Mouse (Mus musculus) ES-CJ7 (cell line): ENCODE results near the gene Scai.
"Not testable (repeated sequence)": the region's sequence is repeated elsewhere in the genome, so short reads cannot be mapped to it uniquely, and the experiment has no call there.

Source experiments
- DNase-seq: peaks from one replicate; pipeline ENCODE4 v3.0.0; 2011; ENCODE audit warnings: low read depth, low spot score

Scai gene

DNA sequence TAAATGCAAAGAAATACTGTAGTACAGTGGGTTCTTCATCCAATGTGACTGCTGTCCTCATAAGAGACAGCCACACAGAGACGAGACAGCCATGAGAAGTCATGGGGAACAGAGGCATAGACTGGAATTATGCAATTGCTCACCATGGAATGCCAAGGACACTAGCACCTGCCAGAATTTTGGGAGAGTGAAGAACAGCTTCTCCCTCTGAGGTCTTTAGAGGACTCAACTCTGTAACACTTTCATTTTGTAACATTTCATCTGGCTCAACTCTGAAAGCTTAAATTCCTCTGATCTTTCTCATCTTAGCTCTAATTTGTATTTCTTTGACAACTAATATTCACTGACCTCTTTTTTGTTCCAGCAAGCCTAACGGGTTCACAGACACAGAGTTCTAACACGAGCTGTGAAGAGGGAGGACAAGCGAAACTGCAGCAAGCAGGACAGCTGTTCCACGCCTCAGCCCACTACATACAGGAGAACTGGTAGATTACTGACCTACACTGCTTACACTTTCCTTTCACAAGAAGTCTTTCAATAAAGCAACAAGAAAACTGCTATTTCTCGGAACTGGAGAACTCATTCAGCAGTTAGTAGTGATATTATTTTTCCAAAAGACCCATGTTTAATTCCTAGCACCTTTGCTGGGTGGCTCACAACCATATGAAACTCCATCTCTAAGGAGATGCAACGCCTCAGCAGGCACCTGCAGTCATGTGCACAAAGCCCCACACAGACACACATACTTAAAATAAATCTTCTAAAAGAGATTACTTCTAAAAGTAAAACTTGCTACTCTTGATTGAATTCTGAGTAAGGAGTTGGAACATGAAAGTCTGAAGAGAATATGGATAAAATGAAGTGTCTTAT is 49.7 kb downstream of the Scai start:
- DNase-seq = no peak

DNA sequence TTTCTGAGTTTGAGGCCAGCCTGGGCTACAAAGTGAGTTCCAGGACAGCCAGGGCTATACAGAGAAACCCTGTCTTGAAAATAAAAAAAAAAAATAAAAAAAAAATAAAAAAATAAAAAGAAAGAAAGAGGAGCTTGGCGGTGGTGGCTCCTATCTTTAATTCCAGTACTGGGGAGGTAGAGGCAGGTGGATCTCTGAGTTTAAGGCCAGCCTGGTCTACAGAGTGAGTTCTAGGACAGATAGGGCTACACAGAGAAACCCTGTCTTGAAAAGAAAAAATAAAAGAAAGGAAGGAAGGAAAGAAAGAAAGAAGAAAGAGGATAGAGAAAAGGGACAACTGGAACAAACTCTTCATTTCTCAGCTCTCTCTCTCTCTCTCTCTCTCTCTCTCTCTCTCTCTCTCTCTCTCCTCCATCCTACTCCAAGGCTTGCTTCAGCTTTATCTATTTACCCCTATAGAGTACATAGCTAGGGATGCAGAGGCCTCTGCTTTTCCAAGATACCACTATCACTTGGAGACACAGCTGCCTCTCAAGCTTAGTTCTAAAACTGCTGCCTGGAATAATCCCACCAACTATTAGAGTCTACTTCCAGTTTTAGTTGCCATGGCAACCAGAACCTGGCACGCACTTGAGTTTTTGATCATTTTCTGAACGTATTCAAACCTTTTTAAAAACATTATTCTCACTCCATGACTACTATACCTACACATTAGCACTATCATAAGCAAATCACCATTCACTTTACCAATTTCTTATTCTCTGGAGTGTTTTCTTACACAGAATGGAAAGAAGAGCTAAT is 60.8 kb downstream of the Scai start:
- no peak for DNase-seq

- DNase-seq = no peak
Observed at GRCm38 (mm10) chr2:39124167-39124566, 66.4 kb downstream of the Scai start.

DNA sequence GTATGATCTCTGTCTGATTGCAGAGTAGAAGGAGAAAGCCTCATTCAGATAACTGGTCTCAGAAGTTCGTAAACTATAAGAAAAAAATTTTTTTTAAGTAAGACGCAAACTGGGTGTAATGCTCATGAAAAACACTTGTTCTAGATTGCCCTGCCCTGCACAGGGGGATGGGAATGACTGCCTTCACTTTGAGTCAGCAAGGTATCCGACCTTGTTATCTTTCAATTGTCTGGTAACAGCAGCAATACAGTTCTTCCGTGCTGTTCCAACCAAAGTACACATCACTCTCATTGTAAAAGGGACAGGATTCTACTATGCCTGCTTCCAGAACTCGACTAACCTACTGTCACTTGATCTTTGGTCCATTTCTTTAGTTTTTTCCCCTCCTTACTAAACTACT is 69.4 kb downstream of the Scai start:
- no peak for DNase-seq

GRCm38 (mm10) chr2:39116583-39116982 is 74.0 kb downstream of the Scai start:
- DNase-seq = no peak

DNA sequence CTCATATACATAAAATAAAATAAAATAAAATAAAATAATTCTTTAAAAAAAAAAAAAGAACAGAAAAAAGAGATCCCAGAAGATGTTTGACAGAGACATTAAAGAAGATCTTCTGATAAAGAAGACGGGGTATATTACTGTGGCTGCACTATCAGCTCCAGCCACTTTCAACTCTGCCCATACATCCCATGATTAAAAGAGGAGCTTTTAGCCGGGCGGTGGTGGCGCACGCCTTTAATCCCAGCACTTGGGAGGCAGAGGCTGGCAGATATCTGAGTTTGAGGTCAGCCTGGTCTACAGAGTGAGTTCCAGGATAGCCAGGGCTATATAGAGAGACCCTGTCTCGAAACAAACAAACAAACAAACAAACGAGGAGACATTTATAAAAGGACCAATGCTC is 76.4 kb downstream of the Scai start:
- DNase-seq = no peak

DNA sequence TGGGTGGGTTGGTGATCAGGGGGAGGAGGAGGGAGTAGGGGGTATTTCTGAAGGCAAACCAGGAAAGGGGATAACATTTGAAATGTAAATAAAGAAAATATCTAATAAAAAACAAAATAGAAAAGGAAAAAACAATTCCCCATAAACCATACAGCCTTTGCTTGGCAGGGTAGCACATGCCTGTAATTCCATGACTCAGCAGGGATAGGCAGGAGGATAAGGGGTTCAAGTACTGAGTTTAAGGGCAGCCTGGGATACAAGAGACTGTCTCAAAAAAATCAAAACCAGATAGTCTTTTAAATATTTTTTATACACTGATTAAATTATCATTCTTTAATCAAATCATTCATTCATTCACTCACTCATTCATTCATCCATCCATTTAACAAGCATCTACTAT is 80.0 kb downstream of the Scai start:
- DNase-seq = no peak

DNA sequence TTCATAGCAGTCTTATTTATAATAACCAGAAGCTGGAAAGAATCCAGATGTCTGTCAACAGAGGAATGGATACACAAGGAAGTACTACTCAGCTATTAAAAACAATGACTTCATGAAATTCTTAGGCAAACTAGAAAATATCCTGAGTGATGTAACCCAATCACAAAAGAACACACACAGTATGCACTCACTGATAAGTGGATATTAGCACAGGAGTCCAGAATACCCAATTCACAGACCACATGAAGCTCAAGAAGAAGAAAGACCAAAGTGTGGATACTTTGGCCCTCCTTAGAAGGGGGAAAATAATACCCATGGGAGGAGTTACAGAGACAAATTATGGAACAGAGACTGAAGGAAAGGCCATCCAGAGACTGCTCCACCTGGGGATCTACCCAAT is 80.8 kb downstream of the Scai start:
- DNase-seq = not testable (repeated sequence)

GRCm38 (mm10) chr2:39099951-39100350 is 90.6 kb downstream of the Scai start:
- not testable (repeated sequence) for DNase-seq

DNA sequence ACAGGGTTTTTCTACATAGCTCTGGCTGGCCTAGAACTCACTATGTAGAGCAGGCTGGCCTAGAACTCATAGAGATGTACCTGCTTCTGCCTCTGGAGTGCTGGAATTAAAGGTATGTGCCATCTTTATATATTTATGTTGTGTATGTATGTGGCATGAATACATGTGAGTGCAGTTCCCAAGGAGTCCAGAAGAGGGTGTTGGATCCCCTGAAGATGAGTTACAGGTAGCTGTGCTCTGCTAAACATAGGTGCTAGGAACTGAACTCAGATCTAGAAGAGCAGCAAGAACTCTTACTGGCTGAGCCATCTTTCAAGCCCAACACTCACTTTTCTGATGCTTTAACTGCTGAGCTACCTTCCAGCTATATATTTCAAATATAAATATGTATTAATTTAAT is 92.5 kb downstream of the Scai start:
- peak; percentile 67 for DNase-seq

DNA sequence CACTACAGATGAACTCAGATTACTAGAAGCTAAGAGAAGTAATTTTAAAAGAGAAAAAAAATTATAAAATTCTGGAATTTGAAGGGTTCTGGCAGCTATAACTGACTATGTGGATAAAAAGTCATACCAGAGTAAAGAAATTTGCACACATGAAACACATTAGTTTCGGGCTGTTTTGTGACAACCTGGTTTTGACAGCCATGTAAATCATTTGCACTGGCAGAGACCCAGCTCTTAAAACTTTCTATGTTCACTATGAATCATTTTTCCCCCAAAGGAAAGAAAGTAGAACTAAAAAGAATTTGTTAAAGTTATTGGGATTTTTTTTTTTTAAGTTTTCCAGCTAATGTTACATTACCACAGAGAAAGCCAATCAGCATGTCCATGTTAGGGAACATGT is 98.6 kb downstream of the Scai start:
- DNase-seq = no peak

GRCm38 (mm10) chr2:39082706-39083105 is 107.8 kb downstream of the Scai start:
- no peak for DNase-seq

DNA sequence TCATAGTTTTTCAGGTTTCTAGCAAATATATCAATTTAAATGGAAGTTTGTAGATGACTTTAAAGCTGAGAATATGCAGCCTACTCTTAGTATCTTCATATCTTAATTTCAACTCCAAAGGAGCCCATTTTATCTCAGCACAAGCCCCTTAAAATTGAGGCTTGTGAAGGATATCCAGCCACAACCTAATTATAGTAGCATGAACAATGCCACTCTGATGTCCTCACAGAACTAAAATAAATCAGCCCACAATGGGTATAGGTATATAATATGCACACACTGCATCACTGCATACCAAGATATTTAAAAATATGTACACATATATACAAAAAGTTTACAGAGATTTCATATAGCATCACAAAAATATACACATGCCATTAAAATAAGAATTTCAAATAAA is 119.9 kb downstream of the Scai start:
- DNase-seq = no peak

DNA sequence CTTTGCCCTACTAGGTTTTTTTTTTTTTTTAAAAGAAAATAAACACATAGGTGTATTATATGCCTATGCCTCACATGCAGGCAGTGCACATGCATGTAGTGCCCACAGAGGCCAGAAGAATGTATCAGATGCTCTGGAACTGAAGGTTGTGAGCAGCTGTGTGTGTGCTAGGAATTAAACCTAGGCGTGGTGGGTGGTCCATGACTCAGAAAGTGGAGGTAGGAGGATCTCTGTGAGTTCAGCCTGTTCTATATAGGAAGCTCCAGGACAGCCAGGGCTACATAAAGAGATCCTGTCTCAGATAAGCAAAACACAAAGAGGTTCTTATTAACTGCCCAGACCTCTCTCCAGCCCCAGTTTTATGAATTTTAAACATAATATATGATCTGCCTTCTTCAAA is 121.4 kb downstream of the Scai start:
- DNase-seq = peak; percentile 5

GRCm38 (mm10) chr2:39065400-39065987 is 125.0 kb downstream of the Scai start, which contains the start of gene Golga1:
Golga1 (minus strand) TSS chr2:39065541.
- DNase-seq = peak; percentile 92

GRCm38 (mm10) chr2:39064687-39065399 is 125.7 kb downstream of the Scai start:
- DNase-seq = no peak

DNA sequence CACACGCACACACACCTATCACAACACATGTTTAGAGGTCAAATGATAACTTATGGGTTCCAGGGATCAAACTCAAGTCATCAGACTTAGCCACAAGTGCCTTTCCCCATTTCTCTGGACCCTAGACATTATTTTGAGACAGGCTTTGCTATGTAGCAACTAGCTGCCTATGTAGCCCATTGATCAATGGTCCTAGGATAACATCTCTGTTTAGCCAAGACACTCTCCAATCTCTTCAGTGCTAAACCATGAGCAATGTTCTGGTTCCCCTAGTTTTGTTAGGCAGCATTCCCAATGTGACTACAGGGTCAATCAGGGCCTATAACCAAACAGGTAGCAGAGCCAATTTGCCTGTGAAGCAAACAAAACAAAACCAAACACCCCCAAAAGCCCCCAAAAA is 142.0 kb downstream of the Scai start:
- DNase-seq = no peak

DNA sequence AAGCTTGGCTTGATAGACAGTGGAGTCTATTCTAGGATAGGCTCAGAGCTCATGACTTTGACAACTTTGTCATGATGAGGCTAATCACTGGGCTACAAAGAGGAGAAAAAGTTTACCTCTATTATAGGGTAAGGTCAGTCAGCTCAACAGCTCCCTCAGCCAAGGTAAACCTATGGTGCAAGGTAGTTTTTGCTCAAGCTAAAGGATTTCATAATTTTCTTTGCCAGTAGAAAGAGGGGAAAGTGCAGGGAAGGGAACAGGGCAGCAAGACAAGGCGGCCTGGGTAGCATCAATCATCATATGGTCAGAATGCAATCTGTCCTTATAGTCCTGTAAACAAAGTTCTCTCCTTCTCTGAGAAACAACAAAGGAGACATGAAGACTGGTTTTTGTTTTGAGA is 150.3 kb downstream of the Scai start:
- no peak for DNase-seq

GRCm38 (mm10) chr2:39031611-39032010 is 158.9 kb downstream of the Scai start:
- no peak for DNase-seq

DNA sequence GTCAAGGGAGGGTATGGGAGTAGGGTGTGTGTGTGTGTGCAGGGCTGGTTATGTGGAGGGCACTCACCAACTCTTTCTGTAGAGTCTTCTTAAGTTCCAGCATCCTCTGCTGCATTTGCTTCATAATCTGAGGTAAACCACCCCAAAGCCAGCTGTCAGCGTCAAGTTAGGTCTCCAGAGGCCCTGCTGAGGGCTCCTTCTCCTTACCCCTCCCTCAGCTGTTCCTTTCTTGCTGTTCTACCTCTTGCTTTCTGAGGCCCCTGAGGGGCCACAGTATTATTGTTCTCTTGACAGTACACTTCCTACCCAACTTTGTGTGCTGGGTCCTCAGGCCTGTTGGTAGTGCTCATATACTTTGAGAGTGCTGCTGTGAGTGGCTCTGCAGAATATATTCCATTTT is 170.5 kb downstream of the Scai start:
- no peak for DNase-seq

DNA sequence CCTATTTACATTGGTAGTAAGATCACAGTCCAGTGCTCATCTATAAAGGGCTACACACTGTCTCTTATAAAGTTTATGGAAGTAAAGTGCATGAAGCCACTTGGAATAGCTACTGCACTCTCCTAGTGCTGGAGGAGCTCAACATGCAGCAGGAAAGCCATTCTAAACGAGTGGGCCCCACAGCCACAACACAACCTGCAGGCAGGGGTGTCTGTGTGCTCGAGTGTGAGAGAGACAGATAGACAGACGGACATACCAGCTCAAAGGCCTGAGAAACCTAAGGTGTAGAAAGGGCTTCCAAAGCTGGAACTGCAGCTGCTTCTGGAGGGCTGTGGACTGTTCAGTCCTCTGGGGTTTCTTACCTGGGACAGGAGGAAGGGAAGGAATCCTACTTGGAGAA is 174.0 kb downstream of the Scai start:
- DNase-seq = no peak
